Mouse (Mus musculus) thymus, adult 2 months (tissue): ENCODE results near the gene Slc15a4.

ENCODE experiments used
- CTCF ChIP-seq: fragments of 200-500 bp; IDR thresholded peaks from 2 replicates; pipeline ENCODE4 v1.5.1; 2012; ENCODE audit warnings: mild to moderate bottlenecking, control low read depth, low read length, moderate library complexity, borderline replicate concordance; ENCODE audit not compliant: control insufficient read depth, poor library complexity, insufficient read depth; ENCODE audit errors: extremely low read depth
- POLR2A ChIP-seq: fragments of 200-500 bp; IDR thresholded peaks from 2 replicates; pipeline ENCODE4 v1.6.1; 2012; ENCODE audit warnings: mild to moderate bottlenecking, low read length, control low read depth, moderate library complexity; ENCODE audit not compliant: control insufficient read depth, poor library complexity, insufficient read depth; ENCODE audit errors: extremely low read depth

GRCm38 (mm10) chr5:127660267-127660666, 27.6 kb upstream of the Slc15a4 start:
- TF ChIP-seq CTCF: no peak
- no peak for TF ChIP-seq POLR2A
